Comparison of ENCODE assay signal across 23 mouse cellular contexts in the genomic region with DNA sequence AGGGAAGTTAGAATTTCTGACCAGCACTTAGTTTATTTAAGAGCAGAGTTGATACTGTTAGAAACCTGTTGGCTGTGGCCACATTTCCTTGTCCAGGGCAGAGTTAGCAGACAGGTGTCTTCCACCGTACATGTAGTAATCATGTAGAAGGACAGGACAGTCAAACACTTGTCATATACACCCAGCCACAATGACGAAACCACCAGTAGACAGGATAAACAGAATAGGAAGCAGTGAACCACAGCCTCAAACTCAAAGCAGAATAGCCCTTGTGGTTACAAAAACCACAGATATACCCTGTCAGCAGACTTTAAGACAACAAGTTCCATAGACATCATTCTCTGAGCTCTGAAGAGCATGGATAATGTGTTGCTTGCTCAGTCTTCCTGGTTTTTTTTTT. TPM values are rescaled to one million over a fixed set of nuclear protein-coding genes. Genes with fewer than 3 reads are reported as not detected.
DNase-seq lines count a peak whose midpoint lies in the region; ATAC-seq and TF ChIP-seq lines count a peak whose summit lies in the region.
"Had no signal": no experiment of that assay in that cellular context is flagged by ENCODE, and none has a peak within 500 bp of the region (broad histone marks: within the 10 kb centered on the region; RNA-seq: fewer than 3 reads in every experiment).

No protein-coding gene starts in this region.

- no peaks in the 10 kb centered on the region for H3K27me3 ChIP-seq in hindbrain, embryonic 14.5 days (ENCODE audit: control insufficient read depth, insufficient read depth, low read length)
- H3K27me3 ChIP-seq: heart, embryonic 12.5 days; limb, embryonic 12.5 days; midbrain, embryonic 12.5 days; neural tube, embryonic 12.5 days had no signal

- no peak for TF ChIP-seq CTCF in bone marrow macrophage, adult 2 months (IDR thresholded peaks at IDR 0.05; ENCODE audit: low read depth, low read length)

- no peaks in the 10 kb centered on the region for H3K36me3 ChIP-seq in hindbrain, embryonic 14.5 days (replicated peaks; ENCODE audit: control insufficient read depth, insufficient read depth)
- H3K36me3 ChIP-seq: heart, embryonic 12.5 days; hindbrain, embryonic 10.5 days; limb, embryonic 12.5 days; midbrain, embryonic 12.5 days; neural tube, embryonic 12.5 days had no signal

- WGBS in hindbrain, embryonic 14.5 days: 91% methylated on average over 2 of the region's 2 CpGs

- H3K4me3 ChIP-seq in bone marrow macrophage, adult 2 months (ENCODE audit: insufficient read depth, low read length): no peak overlapping the region; the same call in 1 of the 2 replicates
- no peak overlapping the region for H3K4me3 ChIP-seq in hindbrain, embryonic 14.5 days (replicated peaks; ENCODE audit: low read length)
- H3K4me3 ChIP-seq: heart, embryonic 12.5 days; hindbrain, embryonic 10.5 days; limb, embryonic 12.5 days; midbrain, embryonic 12.5 days; neural tube, embryonic 12.5 days had no signal

- no peak overlapping the region for H3K4me2 ChIP-seq in hindbrain, embryonic 14.5 days (replicated peaks)
- H3K4me2 ChIP-seq: heart, embryonic 12.5 days; limb, embryonic 12.5 days; lung, embryonic 14.5 days; midbrain, embryonic 12.5 days; neural tube, embryonic 12.5 days had no signal

- H3K9ac ChIP-seq in hindbrain, embryonic 14.5 days: no peak overlapping the region
- H3K9ac ChIP-seq: forebrain, postnatal 0 days; heart, embryonic 12.5 days; limb, embryonic 12.5 days; lung, embryonic 14.5 days; midbrain, embryonic 12.5 days; neural tube, embryonic 12.5 days had no signal

- peaks cover 34% of the 10 kb centered on the region for H3K4me1 ChIP-seq in bone marrow macrophage, adult 2 months (ENCODE audit: control insufficient read depth, insufficient read depth, low read length)
- no peaks in the 10 kb centered on the region for H3K4me1 ChIP-seq in hindbrain, embryonic 14.5 days (replicated peaks; ENCODE audit: control insufficient read depth, insufficient read depth, low read length)
- H3K4me1 ChIP-seq: hindbrain, embryonic 10.5 days; limb, embryonic 12.5 days; midbrain, embryonic 12.5 days; neural tube, embryonic 12.5 days had no signal

- peak; percentile 4 for DNase-seq in thymus, postnatal 0 days (ENCODE audit: low spot score)
- no peak for DNase-seq in thymus, adult 18-20 months
- DNase-seq in heart, postnatal 4 days: no peak
- DNase-seq in hindbrain, embryonic 14.5 days (ENCODE audit: low spot score): no peak
- DNase-seq in ovary, postnatal 14 days (ENCODE audit: low spot score): no peak
- DNase-seq: cerebellum, adult 2 months; forebrain, postnatal 0 days; gastrocnemius, postnatal 10 days; kidney, postnatal 36 days; lung, embryonic 14.5 days; right cerebral cortex, adult 18-20 months; spleen, adult 18-20 months had no signal

- H3K27ac ChIP-seq in bone marrow macrophage, adult 2 months (ENCODE audit: insufficient read depth, low read depth, low read length): peak overlapping the region; percentile 77
- H3K27ac ChIP-seq in hindbrain, embryonic 14.5 days: no peak overlapping the region
- H3K27ac ChIP-seq: hindbrain, embryonic 10.5 days; limb, embryonic 12.5 days; midbrain, embryonic 12.5 days; neural tube, embryonic 12.5 days; stomach, postnatal 0 days had no signal

- peaks cover under 1% of the 10 kb centered on the region; the same call in 1 of the 2 replicates for H3K9me3 ChIP-seq in hindbrain, embryonic 14.5 days (ENCODE audit: control insufficient read depth, low read length)
- H3K9me3 ChIP-seq: heart, embryonic 12.5 days; hindbrain, embryonic 10.5 days; limb, embryonic 12.5 days; midbrain, embryonic 12.5 days; neural tube, embryonic 12.5 days had no signal

- TF ChIP-seq POLR2A in bone marrow macrophage, adult 2 months (IDR thresholded peaks at IDR 0.05; ENCODE audit: borderline replicate concordance, low read depth, low read length): no peak

- peak; percentile 97 for ATAC-seq in megakaryocyte progenitor cell, adult 5-6 weeks (replicated peaks; ENCODE audit: poor library complexity)
- ATAC-seq in hindbrain, embryonic 14.5 days (ENCODE audit: low FRiP score): no peak
- ATAC-seq: forebrain, postnatal 0 days; intestine, postnatal 0 days had no signal

RNA-seq across cellular contexts. Expression of a gene that starts 41.6 kb away (rescaled TPM):
- polyA plus RNA-seq in thymus, postnatal 0 days (2015; fragmentation: Nextera tagmentation; extraction: Ambion mirVana): not detected in 2 replicates
- not detected in 2 replicates for polyA plus RNA-seq in bone marrow macrophage, adult 2 months (2012; ENCODE audit: insufficient read depth, insufficient read length, missing spikeins)
- not detected in 2 replicates for total RNA-seq in megakaryocyte progenitor cell, adult 5-6 weeks (2015)
- not detected in 2 replicates for total RNA-seq in megakaryocyte progenitor cell, adult 5-6 weeks (2017)
- total RNA-seq in heart, postnatal 4 days (2021): not detected
- not detected in 2 replicates for polyA plus RNA-seq in hindbrain, embryonic 14.5 days (2014; fragmentation: Nextera tagmentation; extraction: Ambion mirVana)
- total RNA-seq: forebrain, postnatal 0 days; gastrocnemius, postnatal 10 days had no signal
- polyA plus RNA-seq: brain, embryonic 14.5 days; cerebellum, adult 2 months; forebrain, postnatal 0 days; heart, embryonic 12.5 days; hindbrain, embryonic 10.5 days; intestine, postnatal 0 days; limb, embryonic 12.5 days; lung, embryonic 14.5 days; midbrain, embryonic 12.5 days; neural tube, embryonic 12.5 days; stomach, postnatal 0 days; urinary bladder, adult 2 months had no signal
